Mouse (Mus musculus) heart, adult 2 months (tissue): Measurements from ENCODE around the gene Bbs5. TPM values are rescaled to one million over a fixed set of nuclear protein-coding genes. Genes with fewer than 3 reads are reported as not detected.
"Not testable (repeated sequence)": the region's sequence is repeated elsewhere in the genome, so short reads cannot be mapped to it uniquely, and the experiment has no call there.

ENCODE experiments used
- DNase-seq, 2 experiments: peaks; one replicate each; pipeline ENCODE4 v3.0.0; 2021
- H3K27ac ChIP-seq: fragments of 200-600 bp; 2 replicates; pipeline ENCODE4 v1.8.1; 2022
- H3K27me3 ChIP-seq: fragments of 200-500 bp; 2 replicates; pipeline ENCODE4 v1.6.1; 2012; ENCODE audit warnings: mild to moderate bottlenecking, low read length, inconsistent platforms, mixed read lengths; ENCODE audit not compliant: control insufficient read depth, insufficient read depth
- H3K36me3 ChIP-seq: fragments of 200-500 bp; 2 replicates; pipeline ENCODE4 v1.6.1; 2012; ENCODE audit warnings: low read length, inconsistent platforms; ENCODE audit not compliant: control insufficient read depth, insufficient read depth
- H3K4me1 ChIP-seq: fragments of 200-500 bp; 2 replicates; pipeline ENCODE4 v1.6.1; 2011; ENCODE audit warnings: low read length; ENCODE audit not compliant: control insufficient read depth, insufficient read depth
- H3K4me3 ChIP-seq: fragments of 200-600 bp; 2 replicates; pipeline ENCODE4 v1.8.1; 2022
- H3K79me2 ChIP-seq: fragments of 200-500 bp; replicated peaks from 2 replicates; pipeline ENCODE4 v1.6.1; 2012; ENCODE audit warnings: mild to moderate bottlenecking, inconsistent platforms, low read length, moderate library complexity, mixed read lengths; ENCODE audit not compliant: control insufficient read depth, insufficient read depth
- H3K9ac ChIP-seq: fragments of 200-500 bp; 2 replicates; pipeline ENCODE4 v1.6.1; 2012; ENCODE audit warnings: low read depth, mild to moderate bottlenecking, control low read depth, inconsistent platforms, low read length, mixed read lengths
- CTCF ChIP-seq: fragments of 200-600 bp; IDR thresholded peaks from 2 replicates; pipeline ENCODE4 v1.8.1; 2022; ENCODE audit warnings: antibody characterized with exemption, mild to moderate bottlenecking, moderate library complexity
- EP300 ChIP-seq: fragments of 200-500 bp; IDR thresholded peaks from 2 replicates; pipeline ENCODE4 v1.6.1; 2011; ENCODE audit warnings: low read depth, low read length, control low read depth; ENCODE audit not compliant: insufficient read depth
- POLR2A ChIP-seq: fragments of 200-500 bp; IDR thresholded peaks from 2 replicates; pipeline ENCODE4 v1.6.1; 2011; ENCODE audit warnings: mild to moderate bottlenecking, low read depth, low read length, control low read depth; ENCODE audit not compliant: insufficient read depth
- WGBS: fragments of 180-500 bp; shearing (Covaris S2); methylation state at CpG from one replicate; pipeline ENCODE4 v1.1.7; 2018; 5-methylcytosine and 5-hydroxymethylcytosine counted together
- intact Hi-C: fragments of 180-260 bp; cut with DNase I; formaldehyde crosslinking; loops from one replicate; pipeline ENCODE4 v1.15.1; 2025
- polyA plus RNA-seq: library from polyadenylated mRNA; depleted of rRNA; stranded (reverse); fragments of >200 nt; gene quantifications from 2 replicates; pipeline ENCODE4 v1.2.3, GENCODE M21; 2012
- total RNA-seq, 2 experiments: library from RNA; stranded (reverse); gene quantifications; 2 replicates each; pipeline ENCODE4 v1.2.3; 2021

Bbs5 gene
- total and polyA plus RNA-seq, 3 experiments = 1.6 to 5.2 (median 5.1) TPM

DNA sequence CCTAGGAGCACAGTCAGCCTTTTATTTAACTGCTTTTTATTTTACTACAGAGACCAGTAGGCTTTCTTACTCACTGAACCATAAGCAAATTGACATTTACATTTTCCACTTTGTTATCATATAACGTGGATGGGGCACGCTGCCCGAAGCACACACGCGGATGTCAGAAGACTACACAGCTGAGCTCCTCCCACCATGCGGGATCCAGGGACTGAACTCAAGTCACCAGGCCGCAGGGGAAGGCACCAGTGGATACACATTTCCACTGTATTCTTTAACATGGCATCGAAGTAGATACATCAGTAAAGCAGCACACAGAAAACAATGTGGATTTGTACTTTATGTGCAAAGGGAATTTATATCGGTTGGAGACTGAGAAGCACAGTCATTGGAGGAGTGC, 28.3 kb downstream of the Bbs5 start:
- no peak for TF ChIP-seq CTCF
- TF ChIP-seq EP300 = no peak
- H3K4me3 ChIP-seq = no peak overlapping the region
- no peaks in the 10 kb centered on the region for H3K4me1 ChIP-seq
- H3K9ac ChIP-seq = no peak overlapping the region
- no peaks in the 10 kb centered on the region for H3K36me3 ChIP-seq
- intact Hi-C loops = loop anchor here (5.0 kb wide), 1 partner anchor 38 kb away; no protein-coding TSS in a partner anchor
- H3K27me3 ChIP-seq = no peaks in the 10 kb centered on the region
- 86% methylated on average over 9 of the region's 9 CpGs for WGBS
- H3K27ac ChIP-seq = no peak overlapping the region
- no peak for DNase-seq
- no peaks in the 10 kb centered on the region for H3K79me2 ChIP-seq

DNA sequence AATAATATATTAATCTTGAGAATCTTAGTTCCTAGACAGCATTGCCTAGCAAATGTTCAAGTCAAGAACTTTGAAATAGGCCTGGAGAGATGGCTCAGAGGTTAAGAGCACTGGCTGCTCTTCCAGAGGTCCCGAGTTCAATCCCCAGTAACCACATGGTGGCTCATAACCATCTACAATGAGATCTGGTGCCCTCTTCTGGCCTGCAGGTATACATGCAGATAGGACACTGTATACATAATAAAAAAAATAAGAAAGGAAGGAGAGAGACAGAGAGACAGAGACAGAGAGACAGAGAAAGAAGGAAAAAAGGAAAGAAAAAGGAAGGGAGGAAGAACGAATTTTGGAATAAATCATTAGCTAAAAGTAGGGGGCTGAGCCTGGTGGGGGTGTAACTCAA, 29.7 kb downstream of the Bbs5 start:
- Histone ChIP-seq H3K4me3 (no peak overlapping the region), H3K36me3 (no peaks in the 10 kb centered on the region), H3K9ac (no peak overlapping the region), H3K4me1 (no peaks in the 10 kb centered on the region), H3K27me3 (no peaks in the 10 kb centered on the region), H3K79me2 (no peaks in the 10 kb centered on the region), H3K27ac (no peak overlapping the region)
- no peak for TF ChIP-seq EP300
- peak; percentile 64 for TF ChIP-seq CTCF
- no peak for TF ChIP-seq POLR2A
- intact Hi-C loops = loop anchor here (5.0 kb wide), 1 partner anchor 39 kb away; no protein-coding TSS in a partner anchor
- 46% methylated on average over 2 of the region's 2 CpGs for WGBS
- DNase-seq = no peak

GRCm38 (mm10) chr2:69677215-69677614, 30.2 kb downstream of the Bbs5 start:
- H3K79me2 ChIP-seq, H3K4me3 ChIP-seq, H3K9ac ChIP-seq, H3K27me3 ChIP-seq, H3K27ac ChIP-seq, DNase-seq, H3K36me3 ChIP-seq, H3K4me1 ChIP-seq: not testable (repeated sequence)
- intact Hi-C loops = loop anchor here (5.0 kb wide), 1 partner anchor 40 kb away; no protein-coding TSS in a partner anchor
- 88% methylated on average over 2 of the region's 2 CpGs for WGBS

- H3K27ac ChIP-seq = no peak overlapping the region
Observed at GRCm38 (mm10) chr2:69679990-69680389, 33.0 kb downstream of the Bbs5 start.

DNA sequence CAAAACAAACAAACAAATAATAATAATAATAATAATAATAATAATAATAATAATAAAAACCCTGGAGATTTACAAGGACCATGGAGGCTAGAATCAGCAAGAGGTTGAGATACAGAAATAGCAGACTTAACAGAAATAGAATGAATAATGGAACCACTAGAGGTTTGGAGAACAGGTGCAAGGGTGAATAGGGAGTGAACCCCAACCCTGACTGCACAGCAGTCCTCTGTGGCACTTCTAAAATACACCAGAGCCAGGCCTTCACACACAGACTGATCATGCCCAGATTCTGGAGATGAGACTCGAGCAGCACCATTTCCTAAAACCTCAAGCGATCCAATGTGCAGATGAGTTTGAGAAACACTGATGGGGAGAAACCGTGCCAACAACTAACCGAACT, 35.0 kb downstream of the Bbs5 start:
- Histone ChIP-seq H3K9ac (no peak overlapping the region), H3K4me1 (no peaks in the 10 kb centered on the region), H3K36me3 (no peaks in the 10 kb centered on the region), H3K27me3 (no peaks in the 10 kb centered on the region), H3K79me2 (no peaks in the 10 kb centered on the region), H3K4me3 (no peak overlapping the region), H3K27ac (no peak overlapping the region)
- no peak for DNase-seq
- TF ChIP-seq POLR2A (no peak), CTCF (no peak), EP300 (no peak)
- WGBS = 89% methylated on average over 4 of the region's 4 CpGs
- intact Hi-C loops = no loop called here

More at GRCm38 (mm10) chr2:69679990-69680389, 33.0 kb downstream of the Bbs5 start:
- Histone ChIP-seq H3K4me1 (no peaks in the 10 kb centered on the region), H3K27me3 (no peaks in the 10 kb centered on the region), H3K79me2 (no peaks in the 10 kb centered on the region), H3K36me3 (no peaks in the 10 kb centered on the region), H3K9ac (no peak overlapping the region), H3K4me3 (no peak overlapping the region)
- DNase-seq = no peak
- 57% methylated on average over 6 of the region's 6 CpGs for WGBS
- intact Hi-C loops = loop anchor here (5.0 kb wide), 1 partner anchor 43 kb away; no protein-coding TSS in a partner anchor
- TF ChIP-seq CTCF (peak; percentile 39), POLR2A (no peak)

DNA sequence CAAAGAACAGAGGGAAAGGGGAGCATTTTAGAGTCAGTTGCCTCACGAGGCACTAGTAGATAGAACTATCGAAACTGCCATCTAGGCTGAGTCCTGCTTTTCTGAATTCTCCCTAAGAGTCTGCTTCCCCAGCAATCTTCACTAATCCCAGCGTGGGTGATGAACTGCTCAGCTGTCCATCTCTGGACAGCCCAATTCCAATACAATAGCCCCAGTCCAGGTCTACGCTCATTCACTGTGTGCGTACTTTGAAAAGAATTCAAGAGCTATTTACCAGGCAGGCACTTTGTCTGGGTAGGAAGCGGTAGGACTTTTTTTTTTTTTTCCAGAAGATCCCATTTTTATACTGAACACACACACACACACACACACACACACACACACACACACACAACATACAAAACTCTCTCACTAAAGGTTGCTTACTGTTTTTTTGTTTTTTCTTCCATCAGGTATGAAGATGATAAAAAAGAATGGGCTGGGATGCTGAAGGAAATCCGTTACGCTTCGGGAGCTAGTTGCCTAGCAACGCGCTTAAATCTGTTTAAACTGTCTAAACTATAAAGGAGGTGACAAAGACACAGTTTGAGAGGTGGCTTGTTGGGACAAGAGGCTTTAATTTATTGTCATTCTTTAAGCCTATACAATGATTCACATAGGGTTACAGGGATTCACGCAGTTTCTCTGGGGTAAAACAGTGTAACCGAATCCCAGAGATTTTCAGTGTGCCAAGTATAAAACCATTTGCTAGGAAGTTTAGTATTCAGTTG, 36.2 kb downstream of the Bbs5 start:
- Histone ChIP-seq H3K79me2 (no peaks in the 10 kb centered on the region), H3K27ac (no peak overlapping the region), H3K36me3 (no peaks in the 10 kb centered on the region), H3K27me3 (no peaks in the 10 kb centered on the region), H3K4me1 (no peaks in the 10 kb centered on the region), H3K9ac (no peak overlapping the region), H3K4me3 (no peak overlapping the region)
- WGBS = 92% methylated on average over 13 of the region's 13 CpGs
- TF ChIP-seq CTCF = no peak
- no peak for TF ChIP-seq EP300
- TF ChIP-seq POLR2A = no peak
- no peak for DNase-seq
- intact Hi-C loops = no loop called here
